Mouse (Mus musculus): Measurements from ENCODE around the gene Tsg101. TPM values are rescaled to one million over a fixed set of nuclear protein-coding genes. Genes with fewer than 3 reads are reported as not detected.
"Not testable (repeated sequence)": the region's sequence is repeated elsewhere in the genome, so short reads cannot be mapped to it uniquely, and the experiment has no call there.

Gene Tsg101
- polyA plus RNA-seq, 1 experiment from 2014 or later, result 220 TPM

- H3K79me2 ChIP-seq (ENCODE audit: inconsistent target), result peaks cover 64% of the 10 kb centered on the region
- no peak overlapping the region for H3K4me3 ChIP-seq (ENCODE audit: inconsistent target)
- H3K36me3 ChIP-seq (ENCODE audit: inconsistent target), result peaks cover 13% of the 10 kb centered on the region
- no peak overlapping the region for H3K27ac ChIP-seq
- 92% methylated on average over 3 of the region's 3 CpGs for WGBS (ENCODE audit: missing documents)
These were observed 3.4 kb downstream of the Tsg101 start for GRCm38 (mm10) chr7:46916376-46916775.

- H3K36me3 ChIP-seq (ENCODE audit: inconsistent target), result peaks cover 56% of the 10 kb centered on the region
- no peak overlapping the region for H3K27ac ChIP-seq
- peaks cover 33% of the 10 kb centered on the region for H3K79me2 ChIP-seq (ENCODE audit: inconsistent target)
- 30% methylated on average over 3 of the region's 3 CpGs for WGBS (ENCODE audit: missing documents)
- no peak overlapping the region for H3K4me3 ChIP-seq (ENCODE audit: inconsistent target)
These were observed 8.5 kb downstream of the Tsg101 start for GRCm38 (mm10) chr7:46911250-46911649.

- Histone ChIP-seq H3K4me3 (ENCODE audit: inconsistent target) (no peak overlapping the region), H3K79me2 (ENCODE audit: inconsistent target) (peaks cover 5% of the 10 kb centered on the region; the same call in 1 of the 2 replicates), H3K27ac (no peak overlapping the region), H3K36me3 (ENCODE audit: inconsistent target) (peaks cover 45% of the 10 kb centered on the region)
- 94% methylated on average over 3 of the region's 3 CpGs for WGBS (ENCODE audit: missing documents)
These were observed 20.4 kb downstream of the Tsg101 start for GRCm38 (mm10) chr7:46899343-46899742.

- WGBS (ENCODE audit: missing documents), result 19% methylated on average over 3 of the region's 3 CpGs
- Histone ChIP-seq H3K36me3 (ENCODE audit: inconsistent target) (peaks cover 29% of the 10 kb centered on the region), H3K79me2 (ENCODE audit: inconsistent target) (peaks cover 5% of the 10 kb centered on the region; the same call in 1 of the 2 replicates), H3K4me3 (ENCODE audit: inconsistent target) (no peak overlapping the region), H3K27ac (no peak overlapping the region)
These were observed 24.3 kb downstream of the Tsg101 start for GRCm38 (mm10) chr7:46895511-46895910.

- 40% methylated on average over 3 of the region's 3 CpGs for WGBS (ENCODE audit: missing documents)
- H3K27ac ChIP-seq, result no peak overlapping the region
These were observed 36.5 kb downstream of the Tsg101 start for GRCm38 (mm10) chr7:46883304-46883703.

GRCm38 (mm10) chr7:46881941-46882340 is 37.8 kb downstream of the Tsg101 start:
- not testable (repeated sequence) for H3K79me2 ChIP-seq (ENCODE audit: inconsistent target); H3K27ac ChIP-seq; H3K4me3 ChIP-seq (ENCODE audit: inconsistent target)
- WGBS (ENCODE audit: missing documents), result 41% methylated on average over 5 of the region's 8 CpGs
- peaks cover 13% of the 10 kb centered on the region; the same call in 1 of the 2 replicates for H3K36me3 ChIP-seq (ENCODE audit: inconsistent target)

More at GRCm38 (mm10) chr7:46883304-46883703, 36.5 kb downstream of the Tsg101 start:
- peaks cover 26% of the 10 kb centered on the region; the same call in 1 of the 2 replicates for H3K36me3 ChIP-seq (ENCODE audit: inconsistent target)
- H3K79me2 ChIP-seq (ENCODE audit: inconsistent target), result no peaks in the 10 kb centered on the region
- no peak overlapping the region for H3K4me3 ChIP-seq (ENCODE audit: inconsistent target)

GRCm38 (mm10) chr7:46880992-46881391 is 38.8 kb downstream of the Tsg101 start:
- WGBS (ENCODE audit: missing documents), result no CpG with 5 or more reads among the region's 2 CpGs
- Histone ChIP-seq H3K27ac (0 out of 2 replicates have a peak overlapping the region, but pooled peaks have one; percentile 0), H3K4me3 (ENCODE audit: inconsistent target) (no peak overlapping the region), H3K36me3 (ENCODE audit: inconsistent target) (peaks cover 4% of the 10 kb centered on the region; the same call in 1 of the 2 replicates), H3K79me2 (ENCODE audit: inconsistent target) (no peaks in the 10 kb centered on the region)

GRCm38 (mm10) chr7:46879851-46880250 is 39.9 kb downstream of the Tsg101 start:
- Histone ChIP-seq H3K79me2 (ENCODE audit: inconsistent target) (no peaks in the 10 kb centered on the region), H3K27ac (no peak overlapping the region), H3K4me3 (ENCODE audit: inconsistent target) (no peak overlapping the region), H3K36me3 (ENCODE audit: inconsistent target) (no peaks in the 10 kb centered on the region; the same call in 1 of the 2 replicates)
- WGBS (ENCODE audit: missing documents), result 95% methylated on average over 3 of the region's 5 CpGs

GRCm38 (mm10) chr7:46877255-46877654 is 42.5 kb downstream of the Tsg101 start:
- Histone ChIP-seq H3K79me2 (ENCODE audit: inconsistent target) (no peaks in the 10 kb centered on the region), H3K27ac (no peak overlapping the region), H3K4me3 (ENCODE audit: inconsistent target) (no peak overlapping the region), H3K36me3 (ENCODE audit: inconsistent target) (no peaks in the 10 kb centered on the region)
- WGBS (ENCODE audit: missing documents), result 63% methylated on average over 6 of the region's 6 CpGs

GRCm38 (mm10) chr7:46876841-46877240 is 42.9 kb downstream of the Tsg101 start:
- H3K4me3 ChIP-seq (ENCODE audit: inconsistent target), result no peak overlapping the region
- H3K79me2 ChIP-seq (ENCODE audit: inconsistent target), result no peaks in the 10 kb centered on the region
- no peak overlapping the region for H3K27ac ChIP-seq
- WGBS (ENCODE audit: missing documents), result 67% methylated on average over 4 of the region's 4 CpGs
- H3K36me3 ChIP-seq (ENCODE audit: inconsistent target), result no peaks in the 10 kb centered on the region

GRCm38 (mm10) chr7:46871988-46872387 is 47.8 kb downstream of the Tsg101 start:
- H3K79me2 ChIP-seq (ENCODE audit: inconsistent target), result no peaks in the 10 kb centered on the region
- no peaks in the 10 kb centered on the region for H3K36me3 ChIP-seq (ENCODE audit: inconsistent target)
- H3K27ac ChIP-seq, result no peak overlapping the region
- no peak overlapping the region for H3K4me3 ChIP-seq (ENCODE audit: inconsistent target)
- WGBS (ENCODE audit: missing documents), result 11% methylated on average over 4 of the region's 4 CpGs

GRCm38 (mm10) chr7:46860996-46861395 is 58.8 kb downstream of the Tsg101 start, which contains the start of gene Ldhc:
TSS of gene Ldhc (plus strand) at chr7:46861203.
- Histone ChIP-seq H3K27ac (no peak within 1 kb of the TSS), H3K79me2 (ENCODE audit: inconsistent target) (no peaks in the 10 kb centered on the region), H3K36me3 (ENCODE audit: inconsistent target) (no peaks in the 10 kb centered on the region), H3K4me3 (ENCODE audit: inconsistent target) (no peak within 1 kb of the TSS)
- 83% methylated on average over 8 of the region's 10 CpGs for WGBS (ENCODE audit: missing documents)

GRCm38 (mm10) chr7:46859031-46859430 is 60.7 kb downstream of the Tsg101 start:
- Histone ChIP-seq H3K36me3 (ENCODE audit: inconsistent target) (peaks cover 16% of the 10 kb centered on the region), H3K79me2 (ENCODE audit: inconsistent target) (no peaks in the 10 kb centered on the region), H3K4me3 (ENCODE audit: inconsistent target) (no peak overlapping the region), H3K27ac (no peak overlapping the region)
- WGBS (ENCODE audit: missing documents), result 93% methylated on average over 6 of the region's 6 CpGs

GRCm38 (mm10) chr7:46857436-46857835 is 62.3 kb downstream of the Tsg101 start:
- no peaks in the 10 kb centered on the region for H3K79me2 ChIP-seq (ENCODE audit: inconsistent target)
- 54% methylated on average over 9 of the region's 9 CpGs for WGBS (ENCODE audit: missing documents)
- peaks cover 32% of the 10 kb centered on the region for H3K36me3 ChIP-seq (ENCODE audit: inconsistent target)
- H3K4me3 ChIP-seq (ENCODE audit: inconsistent target), result no peak overlapping the region
- no peak overlapping the region for H3K27ac ChIP-seq

GRCm38 (mm10) chr7:46855866-46856560 is 63.8 kb downstream of the Tsg101 start:
- no peak overlapping the region for H3K27ac ChIP-seq
- 91% methylated on average over 6 of the region's 7 CpGs for WGBS (ENCODE audit: missing documents)
- H3K36me3 ChIP-seq (ENCODE audit: inconsistent target), result peaks cover 44% of the 10 kb centered on the region
- no peak overlapping the region for H3K4me3 ChIP-seq (ENCODE audit: inconsistent target)
- H3K79me2 ChIP-seq (ENCODE audit: inconsistent target), result no peaks in the 10 kb centered on the region

All from macrophage (primary cell).